Mouse (Mus musculus) heart, embryonic 16.5 days (tissue): ENCODE results near the gene Tmem74b. TPM values are rescaled to one million over a fixed set of nuclear protein-coding genes. Genes with fewer than 3 reads are reported as not detected.

Experiments used
- ATAC-seq: fragments of 200-750 bp; cut with Nextera tagmentation; replicated peaks from 2 replicates; pipeline ENCODE4 v1.8.0; 2017; ENCODE audit warnings: moderate number of reproducible peaks; ENCODE audit not compliant: insufficient read depth, low FRiP score; ENCODE audit errors: extremely low read depth
- H3K27ac ChIP-seq: fragments of 300-500 bp; sonication (generic); 2 replicates; pipeline ENCODE4 v1.5.1; 2014; ENCODE audit warnings: mild to moderate bottlenecking, low read length, control low read depth, moderate library complexity
- H3K27me3 ChIP-seq: fragments of 300-500 bp; sonication (generic); 2 replicates; pipeline ENCODE4 v1.6.1; 2014; ENCODE audit warnings: low read length, mixed read lengths; ENCODE audit not compliant: control insufficient read depth, insufficient read depth
- H3K36me3 ChIP-seq: fragments of 300-500 bp; sonication (generic); 2 replicates; pipeline ENCODE4 v1.6.1; 2014; ENCODE audit not compliant: control insufficient read depth, insufficient read depth
- H3K4me1 ChIP-seq: fragments of 300-500 bp; sonication (generic); 2 replicates; pipeline ENCODE4 v1.6.1; 2014; ENCODE audit warnings: low read length, mixed read lengths; ENCODE audit not compliant: control insufficient read depth, insufficient read depth
- H3K4me2 ChIP-seq: fragments of 300-500 bp; sonication (generic); 2 replicates; pipeline ENCODE4 v1.6.1; 2014; ENCODE audit warnings: low read depth, mild to moderate bottlenecking, control low read depth, low read length
- H3K4me3 ChIP-seq: fragments of 300-500 bp; sonication (generic); 2 replicates; pipeline ENCODE4 v1.5.1; 2014; ENCODE audit warnings: mild to moderate bottlenecking, control low read depth, low read length
- H3K9ac ChIP-seq: fragments of 300-500 bp; sonication (generic); 2 replicates; pipeline ENCODE4 v1.6.1; 2014; ENCODE audit warnings: low read length, control low read depth
- H3K9me3 ChIP-seq: fragments of 300-500 bp; sonication (generic); replicated peaks from 2 replicates; pipeline ENCODE4 v1.6.1; 2016; ENCODE audit warnings: low read length; ENCODE audit not compliant: control insufficient read depth
- WGBS: fragments of 180-500 bp; shearing (Covaris S2); extraction: QIAGEN DNeasy Blood & Tissue Kit; methylation state at CpG from one replicate; pipeline ENCODE4 v1.1.7; 2014; 5-methylcytosine and 5-hydroxymethylcytosine counted together
- polyA plus RNA-seq: library from polyadenylated mRNA; unstranded; fragments of >200 nt; fragmentation: Nextera tagmentation; extraction: Ambion mirVana; gene quantifications from 2 replicates; pipeline ENCODE4 v1.2.1, GENCODE M21; 2015

Gene Tmem74b
- polyA plus RNA-seq, 1 experiment from 2014 or later: 3.1 TPM

- Histone ChIP-seq H3K36me3 (no peaks in the 10 kb centered on the region), H3K27ac (no peak overlapping the region), H3K9ac (no peak overlapping the region), H3K9me3 (no peaks in the 10 kb centered on the region), H3K4me1 (no peaks in the 10 kb centered on the region), H3K27me3 (no peaks in the 10 kb centered on the region), H3K4me3 (no peak overlapping the region), H3K4me2 (no peak overlapping the region)
- 60% methylated on average over 9 of the region's 9 CpGs for WGBS
- no peak for ATAC-seq
Observed at GRCm38 (mm10) chr2:151756277-151757061, 54.7 kb downstream of the Tmem74b start.

- 70% methylated on average over 5 of the region's 5 CpGs for WGBS
- no peak for ATAC-seq
Observed at GRCm38 (mm10) chr2:151757451-151757850, 55.6 kb downstream of the Tmem74b start.

GRCm38 (mm10) chr2:151758806-151759353 is 57.1 kb downstream of the Tmem74b start:
- Histone ChIP-seq H3K9me3 (no peaks in the 10 kb centered on the region), H3K9ac (no peak overlapping the region), H3K27ac (no peak overlapping the region), H3K4me3 (no peak overlapping the region), H3K4me2 (no peak overlapping the region), H3K27me3 (no peaks in the 10 kb centered on the region), H3K4me1 (no peaks in the 10 kb centered on the region), H3K36me3 (no peaks in the 10 kb centered on the region)
- no peak for ATAC-seq
- 35% methylated on average over 1 of the region's 1 CpGs for WGBS

More at GRCm38 (mm10) chr2:151757451-151757850, 55.6 kb downstream of the Tmem74b start:
- Histone ChIP-seq H3K4me1 (no peaks in the 10 kb centered on the region), H3K4me2 (no peak overlapping the region), H3K4me3 (no peak overlapping the region), H3K36me3 (no peaks in the 10 kb centered on the region), H3K27me3 (no peaks in the 10 kb centered on the region), H3K27ac (no peak overlapping the region), H3K9ac (no peak overlapping the region), H3K9me3 (no peaks in the 10 kb centered on the region)

Other genes starting within 250 kb of the Tmem74b start
- not detected in 2 replicates for gene 4921509C19Rik, start 225.9 kb upstream of the Tmem74b start, polyA plus RNA-seq
- 148 and 150 TPM in 2 replicates for gene Nsfl1c, start 207.8 kb upstream of the Tmem74b start, polyA plus RNA-seq
- gene Fkbp1a, start 159.5 kb upstream of the Tmem74b start, polyA plus RNA-seq: 640 and 684 TPM in 2 replicates
- 2.2 and 2.6 TPM in 2 replicates for gene Sdcbp2, start 129.4 kb upstream of the Tmem74b start, polyA plus RNA-seq
- gene Snph, start 69.4 kb upstream of the Tmem74b start, polyA plus RNA-seq: 0.05 and 0.10 TPM in 2 replicates
- gene Rad21l, start 33.5 kb upstream of the Tmem74b start, polyA plus RNA-seq: not detected in 2 replicates
- gene Psmf1, start 42.2 kb downstream of the Tmem74b start, polyA plus RNA-seq: 28.2 and 32.4 TPM in 2 replicates
- 0.07 TPM in 1 of 2 replicates, not detected in the other for gene Rspo4, start 140.9 kb downstream of the Tmem74b start, polyA plus RNA-seq
- gene Angpt4, start 209.2 kb downstream of the Tmem74b start, polyA plus RNA-seq: 0.69 and 2.0 TPM in 2 replicates